Mouse (Mus musculus): ENCODE data around the gene Grap2. TPM values are rescaled to one million over a fixed set of nuclear protein-coding genes. Genes with fewer than 3 reads are reported as not detected.

The Grap2 gene
- polyA plus RNA-seq, 1 experiment from 2014 or later, result 1.3 TPM

GRCm38 (mm10) chr15:80614500-80615289, 42.3 kb downstream of the Grap2 start:
- 69% methylated on average over 18 of the region's 18 CpGs for WGBS
- peaks cover 32% of the 10 kb centered on the region for H3K4me1 ChIP-seq (replicated peaks)
- no peak overlapping the region for H3K27ac ChIP-seq
- H3K27me3 ChIP-seq (ENCODE audit: insufficient read depth, poor library complexity, severe bottlenecking), result peaks cover 28% of the 10 kb centered on the region
- no peak overlapping the region for H3K4me3 ChIP-seq
- H3K36me3 ChIP-seq, result no peaks in the 10 kb centered on the region
- DNase-seq (ENCODE audit: low spot score), result no peak
- H3K9me3 ChIP-seq, result no peaks in the 10 kb centered on the region

- WGBS, result 34% methylated on average over 2 of the region's 2 CpGs
- no peaks in the 10 kb centered on the region for H3K36me3 ChIP-seq
- no peaks in the 10 kb centered on the region for H3K9me3 ChIP-seq
- no peak overlapping the region for H3K4me3 ChIP-seq
- H3K4me1 ChIP-seq (replicated peaks), result peaks cover 32% of the 10 kb centered on the region
- H3K27ac ChIP-seq, result no peak overlapping the region
- no peak for DNase-seq (ENCODE audit: low spot score)
- peaks cover 29% of the 10 kb centered on the region for H3K27me3 ChIP-seq (ENCODE audit: insufficient read depth, poor library complexity, severe bottlenecking)
These were observed 42.8 kb downstream of the Grap2 start for GRCm38 (mm10) chr15:80615290-80615570.

- DNase-seq (ENCODE audit: low spot score), result peak; percentile 34
- Histone ChIP-seq H3K4me3 (peak overlapping the region; percentile 30), H3K9me3 (no peaks in the 10 kb centered on the region), H3K27ac (peak overlapping the region; percentile 53; the same call in 1 of the 2 replicates), H3K36me3 (no peaks in the 10 kb centered on the region), H3K4me1 (replicated peaks) (peaks cover 32% of the 10 kb centered on the region), H3K27me3 (ENCODE audit: insufficient read depth, poor library complexity, severe bottlenecking) (peaks cover 33% of the 10 kb centered on the region)
- 9% methylated on average over 17 of the region's 17 CpGs for WGBS
These were observed 43.4 kb downstream of the Grap2 start for GRCm38 (mm10) chr15:80615636-80616383.

- Histone ChIP-seq H3K4me1 (replicated peaks) (peaks cover 32% of the 10 kb centered on the region), H3K9me3 (no peaks in the 10 kb centered on the region), H3K27ac (no peak overlapping the region), H3K4me3 (no peak overlapping the region), H3K27me3 (ENCODE audit: insufficient read depth, poor library complexity, severe bottlenecking) (peaks cover 33% of the 10 kb centered on the region), H3K36me3 (no peaks in the 10 kb centered on the region)
- WGBS, result 66% methylated on average over 2 of the region's 2 CpGs
- DNase-seq (ENCODE audit: low spot score), result no peak
These were observed 45.4 kb downstream of the Grap2 start for GRCm38 (mm10) chr15:80617839-80618238.

GRCm38 (mm10) chr15:80619166-80619565, 46.8 kb downstream of the Grap2 start:
- H3K4me1 ChIP-seq (replicated peaks), result peaks cover 24% of the 10 kb centered on the region
- H3K4me3 ChIP-seq, result no peak overlapping the region
- H3K36me3 ChIP-seq, result no peaks in the 10 kb centered on the region
- H3K27me3 ChIP-seq (ENCODE audit: insufficient read depth, poor library complexity, severe bottlenecking), result peaks cover 33% of the 10 kb centered on the region
- H3K9me3 ChIP-seq, result no peaks in the 10 kb centered on the region
- no peak for DNase-seq (ENCODE audit: low spot score)
- 70% methylated on average over 5 of the region's 5 CpGs for WGBS
- H3K27ac ChIP-seq, result no peak overlapping the region

- DNase-seq (ENCODE audit: low spot score), result no peak
- Histone ChIP-seq H3K4me1 (replicated peaks) (peaks cover 18% of the 10 kb centered on the region), H3K27me3 (ENCODE audit: insufficient read depth, poor library complexity, severe bottlenecking) (peaks cover 29% of the 10 kb centered on the region), H3K9me3 (no peaks in the 10 kb centered on the region), H3K27ac (no peak overlapping the region), H3K4me3 (no peak overlapping the region), H3K36me3 (no peaks in the 10 kb centered on the region)
- WGBS, result 80% methylated on average over 4 of the region's 4 CpGs
These were observed 47.4 kb downstream of the Grap2 start for GRCm38 (mm10) chr15:80619786-80620185.

- DNase-seq (ENCODE audit: low spot score), result no peak
- Histone ChIP-seq H3K4me3 (no peak overlapping the region), H3K27ac (no peak overlapping the region), H3K4me1 (replicated peaks) (peaks cover 13% of the 10 kb centered on the region), H3K9me3 (no peaks in the 10 kb centered on the region), H3K36me3 (no peaks in the 10 kb centered on the region), H3K27me3 (ENCODE audit: insufficient read depth, poor library complexity, severe bottlenecking) (peaks cover 29% of the 10 kb centered on the region)
- WGBS, result 68% methylated on average over 8 of the region's 8 CpGs
These were observed 48.0 kb downstream of the Grap2 start for GRCm38 (mm10) chr15:80620371-80620770.

- DNase-seq (ENCODE audit: low spot score), result no peak
- 74% methylated on average over 8 of the region's 8 CpGs for WGBS
- Histone ChIP-seq H3K4me3 (peak overlapping the region; percentile 20; the same call in 1 of the 2 replicates), H3K36me3 (no peaks in the 10 kb centered on the region), H3K4me1 (replicated peaks) (0 out of 2 replicates have a peak, but pooled peaks cover 3% of the 10 kb centered on the region), H3K27me3 (ENCODE audit: insufficient read depth, poor library complexity, severe bottlenecking) (peaks cover 6% of the 10 kb centered on the region), H3K27ac (peak overlapping the region; percentile 50; the same call in 1 of the 2 replicates), H3K9me3 (no peaks in the 10 kb centered on the region)
These were observed 50.9 kb downstream of the Grap2 start for GRCm38 (mm10) chr15:80623171-80623837.

- Histone ChIP-seq H3K27me3 (ENCODE audit: insufficient read depth, poor library complexity, severe bottlenecking) (no peaks in the 10 kb centered on the region; the same call in 1 of the 2 replicates), H3K4me1 (replicated peaks) (peaks cover 11% of the 10 kb centered on the region), H3K9me3 (no peaks in the 10 kb centered on the region), H3K36me3 (no peaks in the 10 kb centered on the region), H3K27ac (no peak overlapping the region), H3K4me3 (no peak overlapping the region)
- no peak for DNase-seq (ENCODE audit: low spot score)
- WGBS, result 58% methylated on average over 6 of the region's 6 CpGs
These were observed 54.1 kb downstream of the Grap2 start for GRCm38 (mm10) chr15:80626472-80626871.

GRCm38 (mm10) chr15:80630147-80630546, 57.8 kb downstream of the Grap2 start:
- DNase-seq (ENCODE audit: low spot score), result no peak
- 91% methylated on average over 7 of the region's 7 CpGs for WGBS
- no peaks in the 10 kb centered on the region; the same call in 1 of the 2 replicates for H3K27me3 ChIP-seq (ENCODE audit: insufficient read depth, poor library complexity, severe bottlenecking)

GRCm38 (mm10) chr15:80630711-80631110, 58.3 kb downstream of the Grap2 start:
- Histone ChIP-seq H3K36me3 (no peaks in the 10 kb centered on the region), H3K4me3 (no peak overlapping the region), H3K27ac (no peak overlapping the region), H3K9me3 (no peaks in the 10 kb centered on the region), H3K4me1 (replicated peaks) (peaks cover 8% of the 10 kb centered on the region), H3K27me3 (ENCODE audit: insufficient read depth, poor library complexity, severe bottlenecking) (no peaks in the 10 kb centered on the region; the same call in 1 of the 2 replicates)
- DNase-seq (ENCODE audit: low spot score), result no peak
- WGBS, result 67% methylated on average over 14 of the region's 14 CpGs

More at GRCm38 (mm10) chr15:80630147-80630546, 57.8 kb downstream of the Grap2 start:
- Histone ChIP-seq H3K4me1 (replicated peaks) (peaks cover 8% of the 10 kb centered on the region), H3K9me3 (no peaks in the 10 kb centered on the region), H3K27ac (no peak overlapping the region), H3K36me3 (no peaks in the 10 kb centered on the region), H3K4me3 (no peak overlapping the region)

- 86% methylated on average over 2 of the region's 2 CpGs for WGBS
- Histone ChIP-seq H3K36me3 (no peaks in the 10 kb centered on the region), H3K4me3 (no peak overlapping the region), H3K27ac (no peak overlapping the region), H3K27me3 (ENCODE audit: insufficient read depth, poor library complexity, severe bottlenecking) (no peaks in the 10 kb centered on the region; the same call in 1 of the 2 replicates), H3K4me1 (replicated peaks) (peaks cover 8% of the 10 kb centered on the region), H3K9me3 (no peaks in the 10 kb centered on the region)
- DNase-seq (ENCODE audit: low spot score), result no peak
These were observed 58.9 kb downstream of the Grap2 start for GRCm38 (mm10) chr15:80631311-80631710.
